Mouse (Mus musculus): ENCODE data around the gene Nectin2.
"Not testable (repeated sequence)": the region's sequence is repeated elsewhere in the genome, so short reads cannot be mapped to it uniquely, and the experiment has no call there.

Gene Nectin2

GRCm38 (mm10) chr7:19688101-19688500 lies 62.2 kb downstream of the Nectin2 start:
- no peak for DNase-seq (ENCODE audit: low spot score)

DNA sequence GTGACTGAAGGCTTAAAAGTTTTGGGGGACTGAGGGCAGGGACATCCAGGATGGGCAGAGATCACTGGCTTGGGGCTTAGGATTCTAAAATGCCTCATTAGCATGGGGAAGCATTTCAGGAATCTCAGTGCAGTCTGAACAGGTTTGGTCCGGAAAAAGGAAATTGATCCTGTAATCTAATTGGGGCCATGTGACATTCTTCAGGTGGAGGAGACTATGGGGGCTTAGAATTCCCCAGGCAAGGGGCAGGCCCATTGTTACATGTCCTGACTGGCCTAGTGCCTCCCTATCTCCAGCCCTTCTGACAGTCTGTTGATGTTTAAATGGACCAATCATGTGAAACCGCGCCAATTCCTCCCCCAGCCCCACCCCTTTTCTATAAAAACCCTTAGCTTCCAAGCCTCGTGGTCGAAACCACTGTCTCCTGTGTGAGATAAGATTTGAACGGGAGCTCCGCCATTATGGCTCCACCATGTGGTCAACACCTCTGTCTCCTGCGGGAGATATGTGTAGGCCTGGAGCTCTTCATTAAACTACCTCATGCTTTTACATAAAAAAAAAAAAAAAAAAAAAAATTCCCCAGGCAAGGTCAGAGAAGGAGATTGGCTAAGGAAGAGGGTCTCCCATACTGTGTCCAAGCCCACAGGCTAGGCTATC lies 63.2 kb downstream of the Nectin2 start:
- not testable (repeated sequence) for DNase-seq (ENCODE audit: low spot score)

GRCm38 (mm10) chr7:19686521-19686920 lies 63.8 kb downstream of the Nectin2 start:
- DNase-seq (ENCODE audit: low spot score) = no peak

- no peak for DNase-seq (ENCODE audit: low spot score)
Observed at GRCm38 (mm10) chr7:19685374-19685773, 64.9 kb downstream of the Nectin2 start.

DNA sequence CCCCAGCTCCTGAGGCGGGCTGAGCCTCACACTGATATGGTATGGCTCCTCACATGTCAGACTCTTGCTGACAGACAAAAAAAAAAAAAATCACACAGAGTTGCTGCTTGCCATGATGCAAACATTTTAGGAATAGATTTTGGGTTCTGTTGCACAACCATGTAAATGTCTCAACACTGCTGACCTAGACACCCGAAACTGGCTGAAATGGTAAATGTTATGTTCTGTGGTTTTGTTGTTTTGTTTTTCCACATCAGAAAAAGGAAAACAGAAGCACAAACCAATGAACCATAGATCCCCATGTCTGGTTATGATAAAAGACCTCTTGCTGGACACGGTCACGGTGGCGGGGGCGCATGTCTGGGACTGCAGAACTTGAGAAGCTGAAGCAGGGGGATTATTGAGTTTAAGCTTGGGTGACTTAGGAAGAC lies 66.5 kb downstream of the Nectin2 start:
- DNase-seq (ENCODE audit: low spot score) = no peak

GRCm38 (mm10) chr7:19682979-19683378 lies 67.3 kb downstream of the Nectin2 start:
- no peak for DNase-seq (ENCODE audit: low spot score)

DNA sequence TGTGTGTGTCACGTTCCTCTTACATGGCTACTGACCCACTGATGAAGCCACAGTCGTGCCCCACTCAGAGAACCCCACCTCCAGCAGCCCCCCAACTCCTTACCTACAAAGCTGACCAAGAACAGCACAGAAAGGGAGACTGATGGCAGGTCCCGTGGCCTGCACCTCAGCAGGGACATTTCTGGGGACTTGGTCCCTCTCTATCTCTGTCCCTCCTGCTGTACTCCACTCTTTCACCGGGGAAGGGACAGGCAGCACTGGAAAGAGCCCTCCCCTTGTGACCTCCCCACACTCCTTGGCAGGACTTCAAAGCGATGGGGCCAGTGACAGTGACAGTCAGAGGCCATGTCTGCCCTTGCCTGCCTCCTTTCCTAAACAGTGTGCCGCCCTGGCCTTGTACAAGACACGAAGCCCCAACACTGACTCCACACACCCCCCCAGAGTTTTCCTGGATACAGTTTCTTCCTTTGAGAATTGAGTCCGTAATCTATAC lies 69.0 kb downstream of the Nectin2 start, which contains the start of the genes Gm44805 and Apoc4:
Gene Gm44805 (minus strand): TSS at position 222 of the 493 bp plus-strand sequence.
Gene Apoc4 (minus strand): TSS at position 278 of the 493 bp plus-strand sequence.
- DNase-seq (ENCODE audit: low spot score) = no peak

- no peak for DNase-seq (ENCODE audit: low spot score)
Observed at GRCm38 (mm10) chr7:19680702-19681101, 69.6 kb downstream of the Nectin2 start.

DNA sequence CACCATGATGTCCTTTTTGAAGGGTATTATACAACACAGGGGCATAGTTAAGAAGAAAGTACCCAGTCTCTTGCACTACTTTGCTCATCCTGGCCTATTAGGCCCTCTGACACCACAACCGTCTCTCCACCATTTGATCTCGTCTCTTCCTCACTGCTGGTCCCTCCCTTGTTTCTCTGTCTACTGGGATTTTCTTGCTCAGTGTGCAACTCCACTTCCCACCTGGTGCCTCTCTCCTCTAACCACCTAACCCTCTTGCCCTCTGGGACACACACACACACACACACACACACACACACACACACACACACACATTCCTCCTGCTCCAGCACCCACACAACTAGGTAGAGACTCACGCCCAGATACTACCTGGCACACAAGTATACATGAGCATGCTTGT lies 71.4 kb downstream of the Nectin2 start:
- no peak for DNase-seq (ENCODE audit: low spot score)

GRCm38 (mm10) chr7:19677872-19678271 lies 72.4 kb downstream of the Nectin2 start, which contains the start of gene Apoc2:
TSS of gene Apoc2 (minus strand) at chr7:19677941.
- no peak for DNase-seq (ENCODE audit: low spot score)

DNA sequence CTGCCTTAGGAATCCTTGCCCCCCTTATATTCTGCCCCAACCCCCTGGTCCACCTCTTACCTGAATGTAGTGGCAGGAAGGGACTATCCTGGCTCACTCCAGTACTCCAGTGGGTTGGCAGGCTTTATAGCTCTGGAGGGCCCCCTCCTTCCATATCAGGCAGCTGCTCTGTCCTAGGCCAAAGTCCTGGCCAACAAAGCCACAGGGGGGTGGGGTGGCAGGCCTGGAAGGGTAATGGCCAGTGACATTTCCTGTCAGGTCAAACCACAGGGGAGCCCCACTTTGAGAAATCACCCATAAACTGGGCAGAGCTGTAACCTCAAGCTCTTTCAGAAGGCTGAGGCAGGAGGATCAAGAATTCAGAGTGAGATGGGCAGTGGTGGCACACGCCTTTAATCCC lies 73.6 kb downstream of the Nectin2 start:
- DNase-seq (ENCODE audit: low spot score) = no peak

DNA sequence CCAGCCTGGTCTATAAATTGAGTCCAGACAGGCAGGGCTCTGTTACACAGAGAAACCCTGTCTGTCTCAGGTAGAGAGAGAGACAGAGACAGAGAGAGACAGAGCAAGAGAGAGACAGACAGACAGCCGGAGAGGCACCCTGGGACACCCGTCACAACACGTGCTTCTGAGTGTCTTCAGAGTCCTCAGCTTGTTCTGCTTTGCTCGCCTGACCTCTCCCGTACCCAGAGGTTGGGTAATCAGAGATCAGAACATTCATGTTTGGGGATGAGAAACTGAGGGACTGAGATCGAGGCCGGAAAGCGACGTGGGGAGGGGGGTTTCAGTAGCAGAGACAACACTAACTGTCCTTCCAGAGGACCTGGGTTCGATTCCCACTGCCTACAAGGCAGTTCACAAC lies 74.5 kb downstream of the Nectin2 start:
- DNase-seq (ENCODE audit: low spot score) = no peak

DNA sequence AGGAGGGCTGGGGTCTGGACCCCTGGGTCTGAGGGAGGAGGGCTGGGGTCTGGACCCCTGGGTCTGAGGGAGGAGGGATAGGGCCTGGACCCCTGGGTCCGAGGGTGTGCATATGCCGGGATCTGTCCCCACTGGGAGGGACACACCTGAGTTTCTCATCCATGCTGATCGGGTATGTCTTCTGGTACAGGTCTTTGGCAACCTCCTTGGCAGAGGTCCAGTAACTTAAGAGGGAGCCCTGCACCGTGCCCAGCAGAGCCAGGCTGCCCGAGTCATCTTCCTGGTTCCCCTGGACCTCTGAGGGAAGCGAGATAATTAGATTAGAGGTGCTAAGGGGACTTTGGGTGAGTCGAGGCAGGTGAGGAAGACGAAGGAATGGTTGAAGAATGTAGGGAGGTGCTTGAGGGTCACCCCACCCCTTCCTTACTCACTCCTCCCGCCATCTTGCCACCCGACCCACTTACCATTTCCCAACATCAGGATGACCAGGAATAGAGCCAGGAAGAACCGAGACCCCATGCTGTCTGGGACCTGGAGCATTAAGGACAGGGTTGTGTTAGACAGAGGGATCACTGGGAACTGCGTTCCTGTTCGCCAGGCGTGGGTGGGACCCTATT lies 77.1 kb downstream of the Nectin2 start:
- DNase-seq (ENCODE audit: low spot score) = no peak

DNA sequence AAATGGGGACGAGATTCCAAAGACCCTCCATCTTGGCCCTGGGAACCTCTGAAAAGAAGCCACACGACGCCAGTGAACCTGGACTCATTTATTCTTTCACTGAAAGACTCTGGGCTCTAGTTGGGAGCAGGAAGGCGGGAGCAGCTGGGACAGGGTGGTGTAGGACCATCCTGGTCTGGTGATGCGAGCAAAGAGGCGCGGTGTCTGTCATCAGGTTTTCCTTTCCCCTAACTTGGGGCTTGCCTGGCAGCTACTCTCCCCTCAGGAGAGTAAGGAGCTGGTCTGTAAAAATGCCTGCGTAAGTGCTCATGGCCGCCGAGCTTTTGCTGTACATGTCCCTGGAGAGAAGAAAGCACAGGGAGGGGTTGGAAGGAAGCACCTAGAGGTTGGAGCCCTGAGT lies 78.8 kb downstream of the Nectin2 start:
- DNase-seq (ENCODE audit: low spot score) = no peak

- DNase-seq (ENCODE audit: low spot score) = peak; percentile 96
Observed at GRCm38 (mm10) chr7:19668947-19669721, 81.1 kb downstream of the Nectin2 start.

- no peak for DNase-seq (ENCODE audit: low spot score)
Observed at GRCm38 (mm10) chr7:19667434-19667833, 82.8 kb downstream of the Nectin2 start.

DNA sequence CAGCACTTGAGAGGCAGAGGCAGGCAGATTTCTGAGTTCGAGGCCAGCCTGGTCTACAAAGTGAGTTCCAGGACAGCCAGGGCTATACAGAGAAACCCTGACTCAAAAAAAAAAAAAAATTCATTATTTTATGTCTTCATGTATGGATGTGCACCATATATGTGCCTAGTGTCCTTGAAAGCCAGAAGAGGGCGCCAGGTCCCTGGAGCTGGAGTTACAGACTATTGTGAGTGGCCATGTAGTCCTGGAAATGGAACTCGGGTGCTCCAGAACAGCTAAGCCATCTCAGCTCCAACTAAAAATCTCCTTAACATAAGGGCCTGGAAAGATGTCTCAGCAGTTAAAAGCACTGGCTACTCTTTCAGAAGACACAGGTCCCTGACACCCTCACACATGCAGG lies 83.5 kb downstream of the Nectin2 start:
- DNase-seq (ENCODE audit: low spot score) = no peak
